Mouse (Mus musculus) urinary bladder, postnatal 25 days (tissue): ENCODE data around the gene Mga.

Experiments used
- DNase-seq: peaks from one replicate; pipeline ENCODE4 v3.0.0; 2022; ENCODE audit warnings: low spot score

The Mga gene

GRCm38 (mm10) chr2:119988952-119989351, 91.9 kb downstream of the Mga start:
- no peak for DNase-seq

- no peak for DNase-seq
Measured at GRCm38 (mm10) chr2:119990881-119991280, 93.9 kb downstream of the Mga start.

GRCm38 (mm10) chr2:119992349-119992748, 95.3 kb downstream of the Mga start:
- no peak for DNase-seq

DNA sequence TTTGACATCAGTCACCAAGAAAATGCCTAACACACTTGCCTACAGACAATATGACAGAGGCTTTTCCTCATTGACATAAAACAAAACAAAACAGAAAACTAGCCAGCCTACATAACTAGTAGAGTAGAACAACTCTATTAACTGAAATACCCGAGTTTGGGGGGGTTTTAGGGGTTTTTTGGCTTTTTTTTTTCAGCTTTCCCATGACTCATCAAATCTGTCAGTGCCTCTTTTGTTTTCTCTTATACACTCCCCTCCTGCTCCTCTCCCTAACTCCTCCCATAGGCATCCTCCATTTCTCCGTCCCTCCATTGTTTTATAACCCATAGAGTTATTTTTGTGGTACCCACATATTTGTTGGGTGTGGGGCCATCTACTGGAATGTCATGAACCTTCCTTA, 96.5 kb downstream of the Mga start:
- DNase-seq: no peak

DNA sequence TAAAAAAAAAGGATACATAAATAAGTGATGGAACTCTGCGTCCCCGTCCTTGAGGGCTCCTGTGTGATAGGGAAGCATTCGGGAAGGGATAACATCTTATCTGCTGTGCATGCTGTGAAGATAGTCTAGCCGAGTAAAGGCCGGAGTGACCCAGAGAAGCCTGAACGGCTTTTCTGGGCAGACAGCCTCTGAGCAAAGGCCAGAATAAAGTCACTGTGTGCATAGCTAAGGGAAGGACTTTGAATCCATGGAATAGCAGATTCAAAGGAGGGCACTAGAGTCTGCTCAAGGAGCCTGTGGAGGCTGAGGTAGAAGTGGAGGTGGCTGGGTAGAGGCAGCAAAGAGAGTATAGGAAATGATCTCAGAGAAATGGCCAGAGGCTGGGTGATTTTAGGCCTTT, 97.8 kb downstream of the Mga start:
- no peak for DNase-seq

- no peak for DNase-seq
Measured at GRCm38 (mm10) chr2:119995391-119996281, 98.6 kb downstream of the Mga start.

DNA sequence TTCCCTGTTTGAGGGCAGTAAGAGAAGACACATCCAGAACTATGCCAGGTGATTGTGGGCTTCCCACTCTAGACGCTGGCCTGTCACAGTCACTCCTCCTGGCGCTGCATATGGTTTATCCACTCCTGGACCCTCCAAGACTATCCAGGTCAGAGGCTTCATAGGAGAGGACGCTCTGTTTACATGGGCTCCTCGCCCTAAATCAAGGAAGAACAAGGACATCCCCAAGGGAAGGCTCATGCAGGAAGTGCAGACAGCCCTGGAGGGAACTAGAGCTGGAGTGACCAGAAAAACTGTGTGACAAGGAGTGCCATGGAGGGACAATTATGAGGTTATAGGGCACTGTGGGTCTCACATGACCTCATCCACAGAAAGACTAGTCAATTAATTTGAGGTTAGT, 100.3 kb downstream of the Mga start:
- no peak for DNase-seq

DNA sequence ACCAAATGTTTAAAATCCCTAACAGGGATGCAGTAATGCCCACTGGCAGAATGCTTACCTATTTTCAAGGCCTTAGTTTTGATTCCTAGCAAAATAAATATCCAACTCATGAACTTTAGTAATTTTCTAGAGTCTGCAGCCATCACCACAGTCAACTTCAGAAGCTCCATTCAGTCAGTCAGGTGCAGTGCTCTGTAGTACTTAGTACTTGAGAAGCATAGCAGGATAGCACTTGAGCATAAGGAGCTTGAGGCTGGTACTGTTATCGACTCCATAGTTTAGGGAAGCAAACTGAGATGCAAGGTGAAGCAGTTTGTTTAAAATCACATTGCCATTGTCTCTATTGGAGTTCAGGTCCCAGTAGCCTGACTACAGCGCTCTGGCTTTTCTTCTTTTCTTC, 102.7 kb downstream of the Mga start:
- no peak for DNase-seq

DNA sequence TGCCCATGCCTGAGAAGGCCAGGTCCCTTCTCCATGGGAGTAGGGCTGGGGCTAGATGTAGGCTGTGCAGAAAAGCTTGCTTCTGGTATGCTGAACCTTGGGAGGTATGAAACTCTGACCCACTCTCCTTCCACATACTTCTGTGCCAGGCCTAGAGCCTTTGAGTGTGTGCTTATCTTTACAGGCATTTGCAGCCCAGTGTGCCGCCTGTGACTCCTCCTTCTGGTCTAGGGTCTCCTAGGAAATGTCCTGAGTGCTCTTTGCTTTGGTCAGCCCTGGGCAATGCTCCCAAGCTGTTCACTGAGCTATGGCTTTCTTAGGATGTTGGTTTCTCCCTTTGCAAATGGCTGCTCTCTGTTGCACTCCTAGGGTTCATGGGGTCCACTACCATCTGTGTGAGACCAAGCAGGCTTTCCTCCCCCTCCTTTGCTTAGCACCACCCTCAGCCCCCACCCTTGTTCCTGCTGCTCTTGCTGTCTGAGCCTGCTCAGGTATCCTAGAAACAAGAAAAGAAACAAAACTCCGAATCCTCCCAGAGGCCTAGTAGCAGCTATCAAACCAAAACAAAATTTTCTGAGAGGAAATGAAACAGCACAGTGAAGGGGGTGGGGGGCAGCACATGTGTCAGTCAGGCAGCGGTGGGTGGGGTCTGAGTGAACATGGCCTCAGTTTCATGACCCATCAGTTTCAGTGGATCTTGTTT, 104.0 kb downstream of the Mga start:
- DNase-seq: no peak

- no peak for DNase-seq
Measured at GRCm38 (mm10) chr2:120001956-120002355, 104.9 kb downstream of the Mga start.

DNA sequence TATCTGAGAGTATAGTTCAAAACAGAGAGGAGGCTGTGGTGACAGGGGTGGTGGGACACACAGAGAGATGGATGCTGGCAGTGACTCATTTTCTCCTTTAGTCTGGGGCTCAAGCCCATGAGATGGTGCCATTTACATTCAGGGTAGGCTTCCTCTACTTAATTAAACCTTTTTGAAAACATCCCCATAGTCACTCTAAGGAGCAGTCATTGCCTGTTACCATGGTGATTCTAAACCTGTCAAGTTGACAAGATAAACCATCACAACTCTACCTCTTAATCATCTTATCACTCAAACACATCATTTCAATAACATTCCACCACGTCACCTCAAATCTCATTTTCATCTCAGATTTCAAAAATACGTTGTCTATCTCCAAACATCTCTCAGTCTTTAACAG, 106.9 kb downstream of the Mga start:
- DNase-seq: no peak

DNA sequence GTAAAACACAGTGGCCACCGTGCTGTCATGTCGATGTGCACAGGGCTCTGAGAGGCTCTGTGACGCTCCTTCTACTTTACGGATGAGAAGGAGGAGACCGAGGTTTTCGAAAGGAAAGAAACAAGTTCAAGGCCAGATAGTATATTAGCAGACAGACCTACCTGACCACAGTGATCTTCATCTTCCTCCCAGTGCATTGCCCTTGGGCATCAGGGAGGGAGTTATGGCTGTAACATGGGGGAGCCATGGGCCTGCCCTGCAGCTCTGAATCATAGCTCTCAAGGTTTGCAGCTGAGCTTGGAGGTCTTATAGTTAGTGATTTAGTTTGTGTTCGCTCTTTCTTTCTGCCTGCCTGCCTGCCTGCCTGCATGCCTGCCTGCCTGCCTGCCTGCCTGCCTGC, 109.7 kb downstream of the Mga start:
- DNase-seq: no peak

DNA sequence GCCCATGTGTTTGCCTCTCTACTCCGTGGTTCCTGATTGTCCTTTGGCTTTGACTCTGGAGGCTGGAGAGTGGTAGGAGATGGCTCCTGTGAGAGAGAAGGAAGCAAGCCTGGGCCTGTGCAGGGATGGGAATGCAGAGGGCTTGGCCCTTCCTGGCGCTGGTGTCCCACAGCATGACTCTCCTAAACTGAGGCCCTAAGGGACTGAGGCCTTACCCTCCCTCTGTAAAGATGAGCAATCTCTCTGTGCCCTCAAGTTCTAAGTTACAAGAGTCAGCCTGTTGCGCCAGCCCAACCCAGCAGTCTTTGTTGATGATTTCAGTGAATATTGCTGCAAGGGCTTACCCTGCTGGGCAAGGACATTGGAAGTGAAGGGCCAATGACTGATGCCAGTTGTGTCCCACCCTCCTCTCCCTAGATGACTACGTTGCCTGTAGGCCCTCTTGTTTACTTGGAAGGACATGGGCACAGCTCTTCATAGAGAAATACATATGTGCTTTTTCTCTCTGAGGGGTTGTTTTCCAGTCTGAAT, 110.7 kb downstream of the Mga start:
- no peak for DNase-seq

DNA sequence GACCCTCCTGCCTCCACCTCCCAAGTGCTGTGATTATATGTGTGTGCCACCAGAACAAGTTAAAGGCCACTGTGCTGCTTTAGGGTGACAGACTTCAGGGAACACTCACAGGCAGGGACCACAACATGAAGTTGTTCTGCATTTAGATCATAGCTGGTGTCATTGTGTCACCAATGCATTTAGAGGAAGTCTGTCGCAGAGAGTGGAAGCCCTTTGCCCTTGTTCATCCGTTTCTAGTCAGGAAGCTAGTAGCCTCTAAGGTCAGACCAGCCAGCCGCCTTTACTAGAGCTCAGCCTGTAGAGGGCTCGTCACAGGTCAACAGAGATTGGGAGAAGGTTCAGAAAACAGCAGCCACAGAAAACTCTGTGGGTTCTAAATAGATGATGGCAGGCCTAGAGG, 111.6 kb downstream of the Mga start:
- DNase-seq: no peak

- peak; percentile 46 for DNase-seq
Measured at GRCm38 (mm10) chr2:120011462-120012200, 114.6 kb downstream of the Mga start.

DNA sequence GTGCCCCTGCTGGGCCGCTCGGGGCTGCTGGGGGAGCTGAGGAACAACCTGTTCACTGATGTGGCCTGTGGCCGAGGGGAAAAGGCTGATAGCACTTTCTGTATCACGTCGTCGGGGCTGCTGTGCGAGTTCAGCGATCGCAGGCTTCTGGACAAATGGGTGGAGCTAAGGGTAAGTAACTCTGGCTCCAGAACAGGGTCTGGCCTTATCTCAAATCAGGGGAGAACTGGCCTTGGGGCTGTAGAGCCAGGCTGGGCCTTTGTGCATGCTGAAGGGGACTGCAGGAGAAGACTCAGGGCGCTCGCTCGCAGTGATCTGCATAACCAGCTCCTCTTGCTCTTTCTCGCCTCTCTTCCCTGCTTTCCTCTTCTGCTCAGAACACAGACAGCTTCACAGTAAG, 115.9 kb downstream of the Mga start:
- DNase-seq: no peak

DNA sequence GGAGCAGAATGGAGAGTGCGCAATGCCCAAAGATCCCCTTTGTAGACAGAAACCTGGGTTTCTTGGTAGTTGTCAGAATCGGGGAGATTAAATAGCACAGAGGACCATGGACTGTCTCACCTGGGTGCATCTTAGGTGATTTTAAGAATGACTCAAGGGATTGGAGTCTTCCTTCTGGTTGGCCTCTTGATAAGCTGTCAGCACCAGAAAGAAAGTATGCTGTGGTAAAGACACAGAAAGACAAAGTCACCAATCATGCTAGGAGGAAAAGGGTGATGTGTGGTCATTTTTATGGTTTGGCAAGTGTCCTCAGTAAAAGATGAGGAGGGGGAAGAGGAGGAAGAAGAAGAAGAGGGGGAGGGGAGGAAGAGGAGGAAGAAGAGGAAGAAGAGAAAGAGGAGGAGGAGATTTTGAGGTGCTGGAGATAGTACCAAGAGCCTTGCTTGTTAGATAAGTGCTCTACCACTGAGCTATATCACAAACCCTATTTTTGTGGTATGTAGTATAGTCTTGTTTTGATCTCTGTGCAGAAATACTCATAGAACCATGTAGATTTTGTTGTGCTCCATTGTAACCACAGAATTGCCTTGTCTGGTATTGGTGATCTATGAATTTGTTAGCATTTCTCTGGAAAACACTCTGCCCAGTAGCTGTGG, 116.9 kb downstream of the Mga start:
- no peak for DNase-seq

- no peak for DNase-seq
Measured at GRCm38 (mm10) chr2:120015882-120016281, 118.9 kb downstream of the Mga start.

DNA sequence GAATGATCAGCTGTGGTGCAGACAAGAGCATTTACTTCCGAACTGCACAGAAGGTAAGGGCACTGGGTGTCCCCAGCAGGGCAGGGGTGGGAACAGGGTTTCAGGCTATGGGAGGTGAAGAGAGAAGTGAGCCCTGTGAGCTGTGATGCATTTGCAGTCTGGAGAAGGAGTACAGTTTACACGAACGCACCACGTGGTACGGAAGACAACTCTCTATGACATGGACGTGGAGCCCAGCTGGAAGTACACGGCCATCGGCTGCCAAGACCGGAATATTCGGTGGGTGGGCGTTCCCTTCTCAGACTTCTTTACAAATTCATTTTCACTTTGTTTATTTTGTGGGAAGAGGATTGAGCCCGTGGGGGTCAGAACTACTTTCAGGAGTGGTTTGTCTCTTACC, 120.6 kb downstream of the Mga start:
- no peak for DNase-seq
